Mouse (Mus musculus): ENCODE measurements at regions not wholly inside any gene's neighbourhood (a gene's known extent, or its start where the extent isn't known, plus 50 kb on each side); places are given as distances from the start of the nearest gene placed in this dataset.

GRCm38 (mm10) chr13:51920511-51921351 is 74.3 kb downstream of the Gadd45g start:
- H3K4me3 ChIP-seq (ENCODE audit: low read depth, low read length): no peak overlapping the region
- 1% methylated on average over 15 of the region's 15 CpGs for WGBS
- ATAC-seq (ENCODE audit: insufficient read depth, low FRiP score, low TSS enrichment) (peak; percentile 79), DNase-seq (ENCODE audit: low spot score) (peak; percentile 87)
- no peaks in the 10 kb centered on the region for H3K9me3 ChIP-seq (ENCODE audit: control insufficient read depth, low read length)
- H3K9ac ChIP-seq (ENCODE audit: low read length): peak overlapping the region; percentile 33; the same call in 1 of the 2 replicates
- no peaks in the 10 kb centered on the region for H3K36me3 ChIP-seq (ENCODE audit: control insufficient read depth, insufficient read depth, low read length)
- peak overlapping the region; percentile 77 for H3K27ac ChIP-seq (ENCODE audit: low read depth, low read length)
- H3K27me3 ChIP-seq (ENCODE audit: control insufficient read depth, insufficient read depth, low read length): peaks cover 17% of the 10 kb centered on the region
- peaks cover 48% of the 10 kb centered on the region for H3K4me1 ChIP-seq (ENCODE audit: control insufficient read depth, insufficient read depth, low read length)
- peak overlapping the region; percentile 28 for H3K4me2 ChIP-seq (ENCODE audit: low read depth)

GRCm38 (mm10) chr13:51921550-51921949 is 75.1 kb downstream of the Gadd45g start:
- Histone ChIP-seq H3K27ac (ENCODE audit: low read depth, low read length) (peak overlapping the region; percentile 63), H3K4me2 (ENCODE audit: low read depth) (no peak overlapping the region), H3K9me3 (ENCODE audit: control insufficient read depth, low read length) (no peaks in the 10 kb centered on the region), H3K36me3 (ENCODE audit: control insufficient read depth, insufficient read depth, low read length) (no peaks in the 10 kb centered on the region), H3K27me3 (ENCODE audit: control insufficient read depth, insufficient read depth, low read length) (peaks cover 15% of the 10 kb centered on the region), H3K4me1 (ENCODE audit: control insufficient read depth, insufficient read depth, low read length) (peaks cover 48% of the 10 kb centered on the region), H3K4me3 (ENCODE audit: low read depth, low read length) (no peak overlapping the region), H3K9ac (ENCODE audit: low read length) (no peak overlapping the region)
- ATAC-seq (ENCODE audit: insufficient read depth, low FRiP score, low TSS enrichment) (no peak), DNase-seq (ENCODE audit: low spot score) (no peak)
- 22% methylated on average over 5 of the region's 5 CpGs for WGBS

- H3K9me3 ChIP-seq (ENCODE audit: control insufficient read depth, low read length): no peaks in the 10 kb centered on the region
- H3K4me1 ChIP-seq (ENCODE audit: control insufficient read depth, insufficient read depth, low read length): peaks cover 9% of the 10 kb centered on the region
- DNase-seq (ENCODE audit: low spot score) (no peak), ATAC-seq (ENCODE audit: insufficient read depth, low FRiP score, low TSS enrichment) (peak; percentile 25; the same call in 1 of the 2 replicates)
- H3K27me3 ChIP-seq (ENCODE audit: control insufficient read depth, insufficient read depth, low read length): peaks cover 3% of the 10 kb centered on the region
- WGBS: 55% methylated on average over 10 of the region's 10 CpGs
- peak overlapping the region; percentile 22 for H3K9ac ChIP-seq (ENCODE audit: low read length)
- H3K27ac ChIP-seq (ENCODE audit: low read depth, low read length): no peak overlapping the region
- no peak overlapping the region for H3K4me3 ChIP-seq (ENCODE audit: low read depth, low read length)
- no peaks in the 10 kb centered on the region for H3K36me3 ChIP-seq (ENCODE audit: control insufficient read depth, insufficient read depth, low read length)
- H3K4me2 ChIP-seq (ENCODE audit: low read depth): no peak overlapping the region
Observed at GRCm38 (mm10) chr13:51926764-51927163, 80.3 kb downstream of the Gadd45g start.

GRCm38 (mm10) chr13:51929730-51930129 is 83.3 kb downstream of the Gadd45g start:
- H3K4me2 ChIP-seq (ENCODE audit: low read depth): no peak overlapping the region
- H3K36me3 ChIP-seq (ENCODE audit: control insufficient read depth, insufficient read depth, low read length): no peaks in the 10 kb centered on the region
- DNase-seq (ENCODE audit: low spot score) (no peak), ATAC-seq (ENCODE audit: insufficient read depth, low FRiP score, low TSS enrichment) (no peak)
- no peak overlapping the region for H3K4me3 ChIP-seq (ENCODE audit: low read depth, low read length)
- no peak overlapping the region for H3K27ac ChIP-seq (ENCODE audit: low read depth, low read length)
- H3K4me1 ChIP-seq (ENCODE audit: control insufficient read depth, insufficient read depth, low read length): peaks cover 3% of the 10 kb centered on the region; the same call in 1 of the 2 replicates
- H3K27me3 ChIP-seq (ENCODE audit: control insufficient read depth, insufficient read depth, low read length): no peaks in the 10 kb centered on the region; the same call in 1 of the 2 replicates
- 65% methylated on average over 2 of the region's 2 CpGs for WGBS
- no peaks in the 10 kb centered on the region for H3K9me3 ChIP-seq (ENCODE audit: control insufficient read depth, low read length)
- H3K9ac ChIP-seq (ENCODE audit: low read length): no peak overlapping the region

- DNase-seq (ENCODE audit: low spot score) (peak; percentile 38), ATAC-seq (ENCODE audit: insufficient read depth, low FRiP score, low TSS enrichment) (peak; percentile 48)
- 44% methylated on average over 6 of the region's 6 CpGs for WGBS
- peaks cover 3% of the 10 kb centered on the region; the same call in 1 of the 2 replicates for H3K4me1 ChIP-seq (ENCODE audit: control insufficient read depth, insufficient read depth, low read length)
- H3K36me3 ChIP-seq (ENCODE audit: control insufficient read depth, insufficient read depth, low read length): no peaks in the 10 kb centered on the region
- no peak overlapping the region for H3K4me3 ChIP-seq (ENCODE audit: low read depth, low read length)
- no peak overlapping the region for H3K9ac ChIP-seq (ENCODE audit: low read length)
- H3K9me3 ChIP-seq (ENCODE audit: control insufficient read depth, low read length): no peaks in the 10 kb centered on the region
- H3K4me2 ChIP-seq (ENCODE audit: low read depth): no peak overlapping the region
- no peaks in the 10 kb centered on the region; the same call in 1 of the 2 replicates for H3K27me3 ChIP-seq (ENCODE audit: control insufficient read depth, insufficient read depth, low read length)
- no peak overlapping the region for H3K27ac ChIP-seq (ENCODE audit: low read depth, low read length)
Observed at GRCm38 (mm10) chr13:51930301-51930747, 83.8 kb downstream of the Gadd45g start.

GRCm38 (mm10) chr13:51930931-51931330 is 84.5 kb downstream of the Gadd45g start:
- Histone ChIP-seq H3K27ac (ENCODE audit: low read depth, low read length) (no peak overlapping the region), H3K36me3 (ENCODE audit: control insufficient read depth, insufficient read depth, low read length) (no peaks in the 10 kb centered on the region), H3K9me3 (ENCODE audit: control insufficient read depth, low read length) (no peaks in the 10 kb centered on the region), H3K9ac (ENCODE audit: low read length) (no peak overlapping the region), H3K4me2 (ENCODE audit: low read depth) (no peak overlapping the region), H3K4me1 (ENCODE audit: control insufficient read depth, insufficient read depth, low read length) (peaks cover 3% of the 10 kb centered on the region; the same call in 1 of the 2 replicates), H3K27me3 (ENCODE audit: control insufficient read depth, insufficient read depth, low read length) (no peaks in the 10 kb centered on the region; the same call in 1 of the 2 replicates), H3K4me3 (ENCODE audit: low read depth, low read length) (no peak overlapping the region)
- DNase-seq (ENCODE audit: low spot score) (no peak), ATAC-seq (ENCODE audit: insufficient read depth, low FRiP score, low TSS enrichment) (no peak)
- WGBS: 84% methylated on average over 3 of the region's 3 CpGs

- Histone ChIP-seq H3K4me3 (ENCODE audit: low read depth, low read length) (no peak overlapping the region), H3K9me3 (ENCODE audit: control insufficient read depth, low read length) (no peaks in the 10 kb centered on the region), H3K27ac (ENCODE audit: low read depth, low read length) (no peak overlapping the region), H3K4me2 (ENCODE audit: low read depth) (no peak overlapping the region), H3K9ac (ENCODE audit: low read length) (no peak overlapping the region), H3K27me3 (ENCODE audit: control insufficient read depth, insufficient read depth, low read length) (no peaks in the 10 kb centered on the region), H3K4me1 (ENCODE audit: control insufficient read depth, insufficient read depth, low read length) (peaks cover 7% of the 10 kb centered on the region; the same call in 1 of the 2 replicates), H3K36me3 (ENCODE audit: control insufficient read depth, insufficient read depth, low read length) (no peaks in the 10 kb centered on the region)
- ATAC-seq (ENCODE audit: insufficient read depth, low FRiP score, low TSS enrichment) (no peak), DNase-seq (ENCODE audit: low spot score) (no peak)
- WGBS: 89% methylated on average over 10 of the region's 10 CpGs
Observed at GRCm38 (mm10) chr13:51935827-51936226, 89.3 kb downstream of the Gadd45g start.

GRCm38 (mm10) chr13:51936441-51936840 is 90.0 kb downstream of the Gadd45g start:
- no peak overlapping the region for H3K4me2 ChIP-seq (ENCODE audit: low read depth)
- no peak overlapping the region for H3K27ac ChIP-seq (ENCODE audit: low read depth, low read length)
- ATAC-seq (ENCODE audit: insufficient read depth, low FRiP score, low TSS enrichment) (no peak), DNase-seq (ENCODE audit: low spot score) (no peak)
- 85% methylated on average over 5 of the region's 5 CpGs for WGBS
- no peaks in the 10 kb centered on the region for H3K36me3 ChIP-seq (ENCODE audit: control insufficient read depth, insufficient read depth, low read length)
- H3K4me1 ChIP-seq (ENCODE audit: control insufficient read depth, insufficient read depth, low read length): peaks cover 7% of the 10 kb centered on the region; the same call in 1 of the 2 replicates
- no peak overlapping the region for H3K9ac ChIP-seq (ENCODE audit: low read length)
- H3K9me3 ChIP-seq (ENCODE audit: control insufficient read depth, low read length): no peaks in the 10 kb centered on the region
- no peaks in the 10 kb centered on the region for H3K27me3 ChIP-seq (ENCODE audit: control insufficient read depth, insufficient read depth, low read length)
- H3K4me3 ChIP-seq (ENCODE audit: low read depth, low read length): no peak overlapping the region

GRCm38 (mm10) chr13:51937898-51938297 is 91.4 kb downstream of the Gadd45g start:
- no peak overlapping the region for H3K4me3 ChIP-seq (ENCODE audit: low read depth, low read length)
- WGBS: 33% methylated on average over 7 of the region's 7 CpGs
- H3K36me3 ChIP-seq (ENCODE audit: control insufficient read depth, insufficient read depth, low read length): no peaks in the 10 kb centered on the region
- H3K9me3 ChIP-seq (ENCODE audit: control insufficient read depth, low read length): no peaks in the 10 kb centered on the region
- no peak overlapping the region for H3K4me2 ChIP-seq (ENCODE audit: low read depth)
- no peak overlapping the region for H3K27ac ChIP-seq (ENCODE audit: low read depth, low read length)
- H3K9ac ChIP-seq (ENCODE audit: low read length): no peak overlapping the region
- H3K27me3 ChIP-seq (ENCODE audit: control insufficient read depth, insufficient read depth, low read length): no peaks in the 10 kb centered on the region
- ATAC-seq (ENCODE audit: insufficient read depth, low FRiP score, low TSS enrichment): peak; percentile 69
- H3K4me1 ChIP-seq (ENCODE audit: control insufficient read depth, insufficient read depth, low read length): peaks cover 7% of the 10 kb centered on the region; the same call in 1 of the 2 replicates
- no peak for DNase-seq (ENCODE audit: low spot score)
